Mouse (Mus musculus) adrenal gland, adult 18-20 months (tissue): ENCODE measurements around the gene Nat8l. TPM values are rescaled to one million over a fixed set of nuclear protein-coding genes. Genes with fewer than 3 reads are reported as not detected.

Experiments used
- DNase-seq, 2 experiments: peaks; one replicate each; pipeline ENCODE4 v3.0.0; 2021 to 2022; ENCODE audit warnings: low spot score in 2 of 2
- total RNA-seq, 2 experiments: library from RNA; stranded (reverse); gene quantifications; 1 replicate in 1 of 2; 2 replicates in 1 of 2; pipeline ENCODE4 v1.2.3; 2021

The Nat8l gene
- total RNA-seq, 2 experiments from 2014 or later: 21.7 to 44.0 TPM

DNA sequence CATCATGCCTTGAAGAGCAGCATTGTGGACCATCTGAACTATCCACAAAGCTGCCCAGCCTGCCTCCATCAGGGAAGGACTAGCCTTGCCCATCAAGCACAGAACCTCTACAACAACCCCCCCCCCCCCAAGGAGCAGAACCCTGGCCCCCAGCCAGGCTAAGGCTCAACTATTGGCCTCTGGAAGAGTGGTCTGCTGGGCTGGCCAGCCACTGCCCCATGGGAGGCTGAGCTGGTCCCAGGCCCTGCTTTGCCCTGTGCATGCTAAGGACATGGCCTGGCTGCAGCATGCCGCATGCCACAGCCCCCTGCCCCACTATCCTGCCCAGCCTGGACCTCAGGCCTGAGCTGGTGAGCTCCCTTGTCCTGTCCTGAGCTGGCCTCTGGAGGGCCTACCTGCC, 5.6 kb downstream of the Nat8l start:
- no peak for DNase-seq

DNA sequence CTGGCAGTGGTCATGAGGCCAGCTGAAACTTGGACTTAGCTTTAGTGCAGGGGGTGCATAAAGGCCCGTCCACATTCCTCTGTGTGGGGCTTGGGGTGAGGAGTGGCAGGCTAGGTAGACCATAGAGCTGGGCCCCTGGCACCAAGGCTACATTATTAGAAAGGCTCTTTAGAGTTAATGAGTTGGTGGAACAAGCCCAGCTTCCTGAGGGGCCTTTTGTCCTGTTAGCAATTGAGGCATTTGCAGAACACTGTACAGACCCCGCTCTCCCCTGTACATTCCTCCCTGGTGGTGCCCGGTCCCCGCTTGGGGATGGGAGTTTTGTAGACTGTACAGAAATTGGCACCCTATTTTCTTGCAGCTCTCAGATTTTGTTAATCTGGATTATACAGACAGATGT, 6.9 kb downstream of the Nat8l start:
- DNase-seq: no peak

DNA sequence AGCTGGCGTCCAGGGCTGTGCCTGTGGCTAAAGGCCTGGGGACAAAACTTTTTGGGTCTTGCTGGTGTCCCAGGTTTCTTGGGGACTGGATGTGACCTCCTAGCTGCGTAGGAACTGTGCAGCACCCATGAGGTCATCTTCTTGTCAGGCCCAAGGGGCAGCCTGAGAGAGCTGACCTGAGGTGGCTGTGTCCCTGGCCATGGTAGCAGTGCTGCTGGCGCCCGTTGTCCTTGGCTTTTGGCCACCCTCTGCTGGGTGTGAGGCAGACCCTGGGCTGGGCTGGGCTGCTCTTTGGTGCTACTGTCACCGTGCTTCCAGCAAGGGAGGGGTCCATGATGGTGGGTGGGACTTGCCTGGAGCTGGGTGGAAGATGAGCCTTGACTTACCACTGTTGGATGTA, 8.8 kb downstream of the Nat8l start:
- DNase-seq: no peak

DNA sequence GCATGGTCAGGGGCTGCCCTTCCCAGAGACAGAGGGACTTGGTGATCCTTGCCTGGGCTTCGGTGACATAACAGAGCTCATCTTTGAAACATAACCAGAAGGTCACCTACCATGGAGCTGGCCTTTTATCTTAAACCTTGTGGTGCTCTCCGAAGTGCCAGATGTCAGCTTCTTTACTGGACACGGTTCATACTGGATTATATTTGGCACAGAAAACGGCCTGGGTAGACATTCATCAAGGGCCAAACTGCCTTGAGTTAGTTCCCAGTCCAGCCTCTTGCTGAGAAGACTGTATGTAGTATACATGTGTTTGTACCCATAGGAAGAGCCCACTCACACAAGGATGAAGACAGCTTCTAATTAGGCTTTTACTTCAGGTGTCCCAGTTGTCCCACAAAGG, 11.0 kb downstream of the Nat8l start:
- no peak for DNase-seq

DNA sequence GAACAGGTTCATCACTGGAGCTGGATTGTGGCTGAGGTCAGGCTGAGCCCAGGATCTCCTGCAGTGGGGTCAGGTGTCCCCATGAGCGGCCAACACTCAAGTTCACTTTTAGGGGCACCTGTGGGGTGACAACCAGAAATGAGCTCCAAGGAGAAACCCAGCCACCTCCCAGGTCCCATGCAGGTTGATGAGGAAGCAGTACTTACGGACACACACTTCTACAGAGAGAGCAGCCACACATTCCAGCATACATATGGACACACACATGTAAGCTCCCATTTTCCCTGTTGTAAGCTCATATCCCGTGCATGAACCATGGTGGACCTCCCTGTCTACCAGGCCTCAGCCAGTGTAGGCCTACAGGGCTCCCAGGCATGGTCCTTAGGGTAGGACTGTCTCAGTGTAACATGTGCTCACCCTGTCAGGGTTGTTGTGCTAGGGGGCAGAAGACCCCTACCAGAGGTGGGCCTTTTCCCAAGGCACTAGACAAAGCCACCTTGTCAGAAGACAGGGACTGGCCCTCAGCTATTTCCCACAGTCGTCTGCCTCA, 11.7 kb downstream of the Nat8l start:
- no peak for DNase-seq

DNA sequence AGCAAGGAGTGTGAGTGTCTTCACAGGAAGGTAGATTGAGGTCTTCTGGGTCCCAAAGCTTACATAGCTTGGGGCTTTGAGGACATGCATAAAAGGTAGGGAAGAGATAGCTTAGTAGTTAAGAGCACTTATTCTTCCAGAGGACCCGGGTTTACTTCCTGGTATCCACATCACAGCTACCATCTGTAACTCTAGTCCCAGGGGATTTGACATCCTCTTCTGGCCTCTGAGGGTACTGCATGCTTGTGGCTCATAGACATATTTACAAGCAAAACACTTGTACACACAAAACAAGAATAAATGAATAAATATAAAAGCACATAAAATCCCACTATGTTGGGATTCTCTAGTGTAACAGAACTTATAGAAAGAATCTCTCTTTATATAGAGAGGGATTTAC, 18.9 kb downstream of the Nat8l start:
- no peak for DNase-seq

DNA sequence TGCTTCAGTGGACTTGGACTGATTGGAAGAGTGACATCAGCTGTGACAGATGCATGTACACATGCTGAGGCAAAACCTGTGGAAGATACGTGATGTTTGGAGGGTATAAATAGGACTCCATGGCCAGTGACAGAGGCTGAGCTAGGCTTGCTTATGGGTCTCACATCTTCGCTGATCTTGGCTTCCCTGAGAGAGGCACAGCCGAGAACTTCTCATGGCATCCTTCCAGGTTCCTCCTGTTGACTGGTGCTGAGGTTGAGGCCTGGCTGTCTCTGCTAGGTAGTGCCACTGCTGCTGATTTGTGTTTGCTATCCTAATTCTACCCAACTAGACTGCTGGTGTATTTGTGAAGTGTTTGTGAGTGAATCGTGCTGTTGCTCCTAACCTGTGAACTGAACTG, 23.2 kb downstream of the Nat8l start:
- DNase-seq: no peak

DNA sequence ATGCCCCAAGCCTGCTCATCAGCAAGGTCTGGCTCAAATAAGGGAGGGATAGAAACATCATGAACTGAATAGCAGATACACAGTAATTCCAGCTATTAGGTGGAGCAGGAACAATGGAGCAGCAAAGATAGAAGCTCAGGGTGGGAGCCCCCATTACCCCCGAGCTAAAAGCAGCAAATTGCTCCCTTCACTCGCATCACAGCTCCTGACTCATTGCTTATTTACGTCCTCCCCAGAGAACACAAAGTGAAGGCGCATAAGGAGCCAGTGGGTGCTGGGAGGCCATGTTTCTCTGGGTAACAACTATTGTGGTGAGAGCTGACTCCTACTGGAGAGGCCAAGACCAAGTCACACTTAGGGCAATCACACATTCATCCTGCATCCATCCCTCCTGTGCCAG, 34.3 kb downstream of the Nat8l start:
- DNase-seq: no peak

DNA sequence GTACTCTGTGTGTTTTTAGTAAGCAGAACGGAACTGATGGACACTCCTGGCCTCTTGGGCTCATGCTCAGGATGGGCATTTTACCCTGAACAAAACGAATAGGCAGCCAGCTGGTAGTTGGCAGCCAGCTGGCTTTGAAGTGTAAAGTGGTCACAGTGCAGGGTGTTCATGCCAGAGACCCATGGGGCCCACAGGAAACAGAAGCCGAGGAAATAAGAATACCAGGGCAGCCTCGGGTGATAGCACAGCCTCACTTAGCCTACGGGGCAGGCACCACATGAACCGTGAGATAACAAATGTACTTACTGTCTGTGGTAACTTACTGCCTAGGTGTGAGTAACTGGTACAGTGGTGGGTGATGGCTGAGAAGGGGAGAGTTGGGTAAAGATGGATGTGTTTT, 35.2 kb downstream of the Nat8l start:
- no peak for DNase-seq

DNA sequence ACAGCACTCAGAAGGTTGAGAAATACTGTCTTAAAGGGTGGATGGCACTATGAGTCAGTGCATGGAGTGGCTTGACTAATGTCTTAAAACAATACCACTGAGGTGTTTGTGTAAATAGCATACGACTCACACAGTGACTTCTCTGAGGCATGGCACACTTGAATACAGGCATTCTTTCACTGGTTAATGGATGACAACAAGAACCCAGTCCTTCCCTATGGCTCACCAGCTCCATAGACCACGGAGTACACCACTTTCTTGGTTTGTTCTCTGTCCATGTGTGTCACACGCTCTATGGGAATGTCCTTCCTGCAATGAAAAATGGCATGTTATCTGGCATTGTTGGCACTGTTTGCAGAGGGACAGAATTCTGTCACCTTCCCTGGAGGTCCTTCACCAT, 36.7 kb downstream of the Nat8l start:
- DNase-seq: no peak

Other genes starting within 250 kb of the Nat8l start
- gene Letm1, start 213.2 kb upstream of the Nat8l start, total RNA-seq: 100 to 1,000 TPM; 151 to 196 TPM
- 10 to 100 TPM; 38.0 to 41.2 TPM for gene Nsd2, start 175.3 kb upstream of the Nat8l start, total RNA-seq
- 10 to 100 TPM; 17.9 to 19.9 TPM for gene Nelfa, start 59.6 kb upstream of the Nat8l start, total RNA-seq
- 10 to 100 TPM; 21.1 to 39.7 TPM for gene Gm1673, start 12.6 kb upstream of the Nat8l start, total RNA-seq
- 10 to 100 TPM; 15.5 to 26.2 TPM for gene Poln, start 173.5 kb downstream of the Nat8l start, total RNA-seq
- gene Haus3, start 173.5 kb downstream of the Nat8l start, total RNA-seq: 1 to 10 TPM; 8.3 to 9.3 TPM
- 100 to 1,000 TPM; 108 to 114 TPM for gene Mxd4, start 191.7 kb downstream of the Nat8l start, total RNA-seq